Mouse (Mus musculus): Measurements from ENCODE around the gene Acsf2. TPM values are rescaled to one million over a fixed set of nuclear protein-coding genes. Genes with fewer than 3 reads are reported as not detected.

The Acsf2 gene
- 7.7 TPM for polyA plus RNA-seq (2017; shearing (Covaris generic))

GRCm38 (mm10) chr11:94601321-94602281, at the start of gene Acsf2:
TSS of gene Acsf2 (minus strand) at chr11:94601871.

GRCm38 (mm10) chr11:94629199-94629883, 27.7 kb upstream of the Acsf2 start, which contains the start of gene Lrrc59:
TSS of gene Lrrc59 (plus strand) at chr11:94629767.

GRCm38 (mm10) chr11:94564437-94565150, 37.1 kb downstream of the Acsf2 start, which contains the start of gene Chad:
TSS of gene Chad (plus strand) at chr11:94565047.

GRCm38 (mm10) chr11:94548888-94549690, 52.6 kb downstream of the Acsf2 start, which contains the start of gene Rsad1:
TSS of gene Rsad1 (minus strand) at chr11:94549255.

GRCm38 (mm10) chr11:94521219-94521843, 80.3 kb downstream of the Acsf2 start, which contains the start of gene Mycbpap:
TSS of gene Mycbpap (minus strand) at chr11:94521742.

Other genes starting within 250 kb of the Acsf2 start
- 4.0 TPM for gene Abcc3, start 208.9 kb downstream of the Acsf2 start, polyA plus RNA-seq (2017; shearing (Covaris generic))
- not detected for gene Cacna1g, start 127.7 kb downstream of the Acsf2 start, polyA plus RNA-seq (2017; shearing (Covaris generic))
- gene Spata20, start 115.7 kb downstream of the Acsf2 start, polyA plus RNA-seq (2017; shearing (Covaris generic)), result not detected
- gene Epn3, start 101.9 kb downstream of the Acsf2 start, polyA plus RNA-seq (2017; shearing (Covaris generic)), result not detected
- gene Mycbpap, start 80.1 kb downstream of the Acsf2 start, polyA plus RNA-seq (2017; shearing (Covaris generic)), result 0.78 TPM
- 3.1 TPM for gene Rsad1, start 52.6 kb downstream of the Acsf2 start, polyA plus RNA-seq (2017; shearing (Covaris generic))
- gene Chad, start 36.8 kb downstream of the Acsf2 start, polyA plus RNA-seq (2017; shearing (Covaris generic)), result not detected
- gene Lrrc59, start 27.9 kb upstream of the Acsf2 start, polyA plus RNA-seq (2017; shearing (Covaris generic)), result 9.3 TPM
- 69.6 TPM for gene Mrpl27, start 51.9 kb upstream of the Acsf2 start, polyA plus RNA-seq (2017; shearing (Covaris generic))
- 1.5 TPM for gene Eme1, start 52.1 kb upstream of the Acsf2 start, polyA plus RNA-seq (2017; shearing (Covaris generic))
- gene Xylt2, start 75.6 kb upstream of the Acsf2 start, polyA plus RNA-seq (2017; shearing (Covaris generic)), result 15.8 TPM
- not detected for gene Gm11541, start 102.6 kb upstream of the Acsf2 start, polyA plus RNA-seq (2017; shearing (Covaris generic))
- gene Cdc34b, start 139.9 kb upstream of the Acsf2 start, polyA plus RNA-seq (2017; shearing (Covaris generic)), result not detected
- not detected for gene Tmem92, start 180.8 kb upstream of the Acsf2 start, polyA plus RNA-seq (2017; shearing (Covaris generic))

Measured in CD4-positive, CD25-positive, alpha-beta regulatory T cell, adult 9 weeks (primary cell).